Mouse (Mus musculus) adrenal gland, adult 8-10 months (tissue): ENCODE results near the gene Vkorc1l1. TPM values are rescaled to one million over a fixed set of nuclear protein-coding genes. Genes with fewer than 3 reads are reported as not detected.
A peak's percentile ranks its signal among the peaks of the same experiment; 100 is the strongest.
"Not testable (repeated sequence)": the region's sequence is repeated elsewhere in the genome, so short reads cannot be mapped to it uniquely, and the experiment has no call there.

Source experiments
- DNase-seq: peaks from one replicate; pipeline ENCODE4 v3.0.0; 2022
- total RNA-seq, 4 experiments: library from RNA; stranded (reverse); gene quantifications; 2 replicates each; pipeline ENCODE4 v1.2.4; 2022

The Vkorc1l1 gene
- 10 to 100 TPM; 29.2 to 38.6 (median 34.6) TPM for total RNA-seq

DNA sequence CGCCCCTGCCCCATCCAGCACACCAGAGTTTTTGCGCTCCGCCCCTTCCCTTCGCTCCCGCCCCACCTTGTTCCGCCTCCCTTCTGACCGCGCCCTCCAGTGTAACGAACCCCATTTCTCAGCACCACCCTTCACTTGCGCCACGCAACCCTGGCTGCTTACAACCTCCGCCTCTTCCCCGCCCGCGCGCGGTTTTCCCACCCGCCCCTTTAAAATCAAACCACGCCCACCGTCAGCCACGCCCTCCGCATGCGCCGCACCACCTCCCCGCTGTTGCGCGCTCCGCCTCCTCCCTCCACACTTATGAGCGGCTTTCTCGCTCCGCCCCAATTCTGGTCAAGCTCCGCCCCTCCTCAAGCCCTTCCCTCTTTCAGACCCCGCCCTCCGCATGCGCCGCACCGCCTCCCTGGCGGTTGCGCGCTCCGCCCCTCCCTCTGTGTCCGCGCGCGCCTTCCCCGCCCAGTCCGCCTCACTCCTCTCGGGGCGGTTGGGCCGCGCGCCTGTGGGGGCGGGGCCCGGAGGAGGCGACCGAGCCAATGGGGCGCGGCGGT lies at the start of gene Vkorc1l1:
TSS of gene Vkorc1l1 (plus strand) at position 476 of the 551 bp plus-strand sequence.
- peak; percentile 98 for DNase-seq

DNA sequence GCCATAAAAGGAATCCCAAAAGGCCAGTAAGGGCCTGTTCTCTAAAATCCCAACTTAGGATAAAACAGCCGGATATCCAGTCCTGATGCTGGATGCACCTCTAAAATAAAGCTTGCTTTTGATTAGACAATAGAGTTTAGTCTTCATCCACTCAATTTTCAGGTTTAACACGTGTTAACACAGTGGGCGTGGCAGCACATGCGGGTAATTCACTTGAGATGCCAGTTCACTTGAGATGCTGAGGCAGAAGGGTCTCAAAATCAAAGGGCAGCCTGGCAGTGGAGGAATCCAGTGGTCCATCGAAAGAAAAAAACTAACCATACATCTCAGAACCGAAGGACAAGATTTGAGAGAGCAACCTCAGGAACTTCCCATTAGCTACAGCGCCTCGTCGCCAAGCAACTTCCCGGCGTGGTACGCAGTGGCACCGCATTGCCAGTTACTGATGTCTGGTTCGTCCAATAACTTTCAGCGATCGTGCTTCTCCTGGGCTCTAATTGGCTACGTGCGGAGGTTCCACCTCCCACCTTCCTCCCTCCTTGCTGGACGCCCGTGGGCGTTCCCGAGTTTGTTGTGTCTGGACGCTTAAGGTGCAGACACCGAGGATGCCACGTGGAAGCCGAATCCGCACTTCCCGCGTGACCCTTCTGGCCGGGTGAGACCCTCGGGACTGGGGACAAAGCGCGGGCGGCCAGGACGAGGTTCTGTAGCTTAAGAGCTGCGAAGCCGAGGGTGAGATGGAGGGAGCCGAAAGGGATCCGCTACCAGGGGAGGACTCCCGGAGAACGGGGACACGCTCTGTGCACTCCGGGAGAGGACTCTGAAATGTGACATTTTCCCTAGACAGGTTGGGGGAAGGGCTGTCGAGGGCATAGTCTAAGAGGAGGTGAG lies 46.3 kb upstream of the Vkorc1l1 start, which contains the start of gene Zbed5:
TSS of gene Zbed5 (plus strand) at position 526 of the 891 bp plus-strand sequence.
- DNase-seq, result peak; percentile 86

DNA sequence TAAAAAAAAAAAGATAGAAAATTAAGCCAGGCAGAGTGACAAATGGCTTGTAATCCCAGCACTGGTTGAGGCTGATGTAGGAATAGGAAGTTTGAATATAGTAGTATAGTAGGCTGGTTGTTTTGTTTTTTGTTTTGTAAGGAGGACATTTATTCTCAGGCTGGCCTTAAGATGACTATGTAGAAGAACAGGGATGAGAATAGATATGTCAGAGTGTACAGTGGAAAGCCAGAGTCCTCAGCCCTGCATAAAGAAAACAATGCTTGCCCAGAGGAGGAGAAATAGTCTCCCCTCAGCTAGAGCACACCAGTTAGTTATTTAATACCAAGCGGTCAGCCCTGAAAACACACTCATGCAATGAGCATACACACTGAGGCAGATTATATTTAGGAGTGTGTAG lies 43.3 kb upstream of the Vkorc1l1 start, which contains the start of gene Phkg1:
TSS of gene Phkg1 (minus strand) at position 101 of the 400 bp plus-strand sequence.
- DNase-seq, result no peak

DNA sequence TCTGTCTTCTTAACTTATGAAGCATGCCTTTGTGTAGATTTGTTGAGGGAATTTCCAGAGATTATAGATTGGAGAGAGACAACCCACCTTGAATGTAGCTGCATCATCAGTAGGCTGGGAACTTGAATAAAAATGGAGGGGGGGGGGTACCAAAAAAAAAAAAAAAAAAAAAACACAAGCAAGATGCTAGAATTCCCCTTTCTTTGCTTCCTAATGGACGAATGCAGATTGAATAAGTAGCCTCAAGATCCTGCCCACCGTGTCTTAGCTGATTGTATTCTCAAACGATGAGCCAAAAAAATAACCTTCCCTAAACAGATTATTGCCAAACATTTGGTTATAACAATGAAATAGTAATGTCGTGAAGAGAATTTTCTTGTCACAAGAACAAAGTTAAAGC lies 34.0 kb upstream of the Vkorc1l1 start:
- no peak for DNase-seq

DNA sequence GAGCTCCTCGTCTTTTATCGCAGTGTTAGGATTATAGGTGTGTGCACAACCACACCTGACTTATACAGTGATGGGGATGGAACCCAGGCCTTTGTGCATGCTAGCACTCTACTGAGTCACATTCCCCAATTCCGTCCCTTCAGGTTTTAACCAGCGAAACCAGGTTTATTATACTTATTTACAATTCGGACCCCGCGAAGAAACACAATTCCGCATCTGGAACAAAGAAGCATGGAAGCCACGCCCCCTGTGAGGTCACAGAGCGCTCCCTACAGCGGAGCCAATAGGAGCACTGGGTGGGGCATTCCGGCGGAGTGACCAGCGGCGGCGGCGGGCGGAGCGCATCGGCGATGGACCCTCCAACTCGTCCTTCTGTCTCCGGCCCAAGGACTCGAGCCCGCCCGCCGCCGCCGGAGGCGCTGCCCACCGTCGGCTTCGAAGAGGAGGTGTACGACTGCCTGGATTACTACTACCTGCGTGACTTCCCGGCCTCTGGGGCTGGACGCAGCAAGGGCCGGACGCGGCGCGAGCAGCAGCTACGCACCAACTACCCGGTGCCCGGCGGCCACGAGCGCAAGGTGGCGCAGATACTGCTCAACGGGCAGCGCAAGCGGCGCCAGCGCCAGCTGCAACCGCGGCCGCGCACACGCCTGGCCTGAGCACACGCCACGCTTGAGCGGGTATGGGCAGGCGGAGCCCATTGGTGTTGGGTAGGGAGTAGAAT lies 33.4 kb upstream of the Vkorc1l1 start, which contains the start of gene Nupr1l:
TSS of gene Nupr1l (plus strand) at position 299 of the 724 bp plus-strand sequence.
- peak; percentile 84 for DNase-seq

DNA sequence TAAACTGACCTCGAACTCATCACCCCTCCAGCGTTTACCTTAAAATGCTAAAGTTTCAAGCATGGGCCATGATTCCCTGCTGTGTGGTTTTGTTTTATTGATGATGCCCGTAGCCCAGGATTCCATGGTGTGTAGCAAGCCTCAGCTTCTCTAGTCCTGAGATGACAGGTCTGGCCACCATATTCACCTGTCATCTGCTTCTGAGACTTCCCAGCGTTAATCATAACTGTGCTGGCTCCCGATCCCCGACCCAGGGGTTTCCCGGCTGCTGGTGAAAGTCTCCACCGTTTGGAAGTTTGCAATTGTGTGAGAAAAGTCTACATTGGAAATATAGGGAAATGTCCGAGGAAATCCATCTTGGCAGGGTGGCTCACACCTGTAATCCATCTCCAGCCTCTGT lies 32.6 kb upstream of the Vkorc1l1 start:
- DNase-seq, result no peak

DNA sequence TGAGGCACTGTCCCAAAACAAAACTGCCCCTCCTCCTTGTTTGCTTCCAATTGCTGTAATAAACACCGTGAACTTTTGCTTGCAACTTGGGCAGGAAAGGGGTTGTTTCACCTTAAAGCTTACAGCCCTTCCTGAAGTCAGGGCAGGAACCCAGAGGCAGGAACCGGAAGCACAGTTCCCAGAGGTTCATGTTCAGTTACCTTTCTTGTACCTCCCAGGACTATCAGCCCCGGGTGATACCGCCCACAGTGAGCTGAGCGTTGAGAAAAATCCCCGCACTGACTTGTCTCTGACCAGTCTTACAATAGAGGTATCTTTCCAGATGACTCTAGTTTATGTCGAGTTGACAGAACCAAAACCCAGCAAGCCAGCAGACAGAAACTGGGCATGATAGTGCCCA lies 32.2 kb upstream of the Vkorc1l1 start:
- no peak for DNase-seq

DNA sequence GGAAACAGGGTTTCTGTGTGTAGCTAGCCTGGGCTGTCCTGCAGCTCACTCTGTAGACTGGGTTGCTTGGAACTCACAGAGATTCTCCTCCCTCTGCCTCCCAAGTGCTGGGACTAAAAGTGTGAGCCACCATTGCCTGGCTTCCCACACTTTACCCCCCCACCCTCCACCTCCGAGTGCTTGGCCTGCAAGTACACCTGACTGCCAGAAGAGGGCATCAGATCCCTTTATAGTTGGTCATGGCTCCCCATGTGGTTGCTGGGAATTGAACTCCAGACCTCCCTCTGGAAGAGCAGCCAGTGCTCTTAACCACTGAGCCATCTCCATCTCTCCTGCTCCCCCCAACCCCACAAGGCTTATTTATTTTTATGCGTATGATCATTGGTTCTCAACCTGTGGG lies 27.7 kb upstream of the Vkorc1l1 start:
- no peak for DNase-seq

DNA sequence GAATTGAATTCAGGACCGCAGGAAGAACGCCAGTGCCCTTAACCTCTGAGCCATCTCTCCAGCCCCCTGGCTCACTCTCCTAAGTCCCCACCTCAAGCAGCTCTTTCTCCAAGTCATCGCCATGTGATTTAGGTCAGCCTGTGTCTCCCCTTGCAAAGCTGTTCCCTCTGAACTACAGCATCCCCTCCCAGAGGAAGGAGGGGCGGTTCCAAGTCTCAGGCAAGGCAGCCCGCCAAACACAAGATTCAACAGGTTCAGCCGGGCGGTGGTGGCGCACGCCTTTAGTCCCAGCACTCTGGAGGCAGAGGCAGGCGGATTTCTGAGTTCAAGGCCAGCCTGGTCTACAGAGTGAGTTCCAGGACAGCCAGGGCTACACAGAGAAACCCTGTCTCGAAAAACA lies 26.3 kb upstream of the Vkorc1l1 start:
- DNase-seq, result not testable (repeated sequence)

DNA sequence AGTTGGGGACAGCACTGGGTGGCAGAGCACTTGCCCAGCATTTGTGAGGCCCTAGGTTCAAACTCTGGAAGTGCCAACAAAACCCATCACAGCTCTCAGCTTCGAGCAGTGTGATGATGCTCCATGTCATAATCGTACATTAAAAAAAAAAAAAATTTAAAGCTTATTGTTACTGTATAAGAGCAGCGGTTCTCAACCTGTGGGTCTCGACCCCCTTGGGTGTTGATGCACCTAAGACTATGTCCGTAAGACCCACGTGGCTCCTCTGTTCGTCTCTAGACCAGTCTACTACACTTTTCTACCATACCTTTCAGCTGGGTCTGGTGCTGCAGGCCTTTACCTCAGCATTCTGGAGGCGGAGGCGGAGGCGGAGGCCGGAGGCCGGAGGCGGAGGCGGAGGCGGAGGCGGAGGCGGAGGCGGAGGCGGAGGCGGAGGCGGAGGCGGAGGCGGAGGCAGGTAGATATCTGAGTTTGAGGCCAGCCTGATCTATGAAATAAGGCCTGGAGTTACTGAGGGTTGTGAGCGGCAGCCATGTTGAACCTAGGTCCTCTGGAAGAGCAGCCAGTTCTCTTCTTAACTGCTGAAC lies 23.6 kb upstream of the Vkorc1l1 start:
- DNase-seq, result no peak

DNA sequence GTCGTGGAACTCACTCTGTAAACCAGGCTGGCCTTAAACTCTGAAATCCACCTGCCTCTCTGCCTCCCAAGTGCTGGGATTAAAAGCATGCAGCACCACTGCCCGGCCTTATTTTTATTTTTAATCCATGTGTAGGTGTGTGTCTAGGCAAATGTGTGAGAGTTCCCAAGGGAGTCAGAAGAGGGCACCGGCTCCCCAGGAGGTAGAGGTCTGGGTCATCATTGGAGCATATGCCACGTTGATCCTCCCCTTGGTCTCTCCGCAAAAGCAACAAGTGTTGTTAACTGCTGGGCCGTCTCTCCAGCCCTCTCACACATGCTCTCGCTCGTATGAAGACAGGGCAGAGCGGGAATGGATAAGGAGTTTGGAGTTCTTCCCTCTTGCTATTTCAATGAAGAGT lies 23.0 kb upstream of the Vkorc1l1 start:
- DNase-seq, result no peak

DNA sequence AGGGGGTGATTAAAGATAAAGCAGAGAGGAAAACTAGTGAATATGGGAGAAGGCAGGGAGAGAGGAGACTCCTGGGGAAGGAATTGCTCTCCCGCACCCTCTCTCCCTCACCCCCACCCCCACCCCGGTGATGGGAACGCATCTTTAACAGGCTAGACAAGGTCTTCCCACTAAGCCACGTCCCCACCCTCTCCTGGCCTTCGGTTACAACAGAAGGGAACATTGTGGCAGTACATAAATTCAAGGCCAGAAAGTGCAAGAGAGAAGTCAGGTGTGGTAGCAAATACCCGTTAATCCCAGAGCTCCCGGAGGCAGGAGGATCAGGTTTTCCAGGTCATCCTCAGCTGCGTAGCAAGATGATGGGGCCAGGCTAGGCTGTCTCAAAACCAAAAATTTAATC lies 22.4 kb upstream of the Vkorc1l1 start:
- no peak for DNase-seq

DNA sequence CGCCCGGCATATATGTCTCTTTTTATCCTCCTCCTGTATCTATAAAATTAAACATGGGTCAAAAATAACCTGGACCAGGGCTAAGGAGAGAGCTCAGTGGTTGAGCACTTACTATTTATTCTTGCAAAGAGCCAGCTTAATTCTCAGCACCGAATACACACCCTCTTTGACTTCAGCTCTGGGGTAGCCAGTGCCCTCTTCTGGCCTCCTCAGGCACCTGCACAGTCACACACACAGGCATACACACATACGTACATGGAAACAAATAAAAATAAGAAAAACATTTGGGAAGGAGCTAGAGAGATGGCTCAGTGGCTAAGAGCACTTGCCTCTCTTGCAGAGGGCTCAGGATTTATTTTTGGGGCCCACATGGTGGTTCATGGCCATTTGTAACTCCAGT lies 19.8 kb upstream of the Vkorc1l1 start:
- DNase-seq, result no peak

DNA sequence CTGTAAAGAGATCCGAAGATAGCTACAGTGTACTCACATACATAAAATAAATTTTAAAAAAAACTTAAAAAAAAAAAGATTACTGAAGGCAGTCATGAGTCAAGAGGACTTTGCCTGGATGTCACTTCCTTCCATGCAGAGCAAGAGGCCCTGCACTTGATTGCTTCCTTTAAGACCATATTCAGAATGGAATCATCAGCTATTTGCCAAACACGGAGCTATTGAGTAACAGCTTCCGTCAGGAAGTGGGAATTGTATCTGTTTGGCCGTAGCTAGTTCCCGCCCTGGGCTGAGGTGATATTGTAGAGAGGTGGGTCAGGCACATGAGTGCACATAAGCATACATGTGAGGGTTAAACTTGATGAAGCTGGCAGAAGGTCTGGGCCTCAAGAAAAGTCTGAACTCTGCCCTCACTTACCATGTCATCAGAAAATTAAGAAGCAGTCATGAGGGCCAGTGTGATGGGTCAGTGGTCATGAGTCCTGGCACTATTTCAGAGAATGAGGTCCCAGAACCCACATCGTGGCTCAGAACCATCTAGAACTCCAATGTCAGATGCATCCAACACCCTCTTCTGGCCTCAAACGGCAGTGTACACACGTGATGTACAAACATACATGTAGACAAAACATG lies 16.8 kb upstream of the Vkorc1l1 start:
- no peak for DNase-seq

DNA sequence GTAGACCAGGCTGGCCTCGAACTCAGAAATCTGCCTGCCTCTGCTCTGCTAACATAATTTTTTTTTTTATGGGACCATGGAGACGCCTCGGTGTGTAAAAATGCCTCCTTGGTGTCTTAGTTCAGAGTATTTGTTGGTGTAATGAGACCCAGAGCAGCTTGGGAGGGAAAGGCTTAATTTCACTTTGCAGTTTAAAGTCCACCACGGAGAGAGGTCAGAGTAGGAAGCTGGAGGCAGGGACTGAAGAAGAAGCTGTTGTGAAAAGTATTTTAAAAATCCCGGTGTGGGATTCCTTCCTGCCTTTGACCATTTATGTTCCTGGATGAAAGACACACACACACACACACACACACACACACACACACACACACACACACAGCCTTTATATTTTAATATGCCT lies 15.8 kb upstream of the Vkorc1l1 start:
- DNase-seq, result no peak

DNA sequence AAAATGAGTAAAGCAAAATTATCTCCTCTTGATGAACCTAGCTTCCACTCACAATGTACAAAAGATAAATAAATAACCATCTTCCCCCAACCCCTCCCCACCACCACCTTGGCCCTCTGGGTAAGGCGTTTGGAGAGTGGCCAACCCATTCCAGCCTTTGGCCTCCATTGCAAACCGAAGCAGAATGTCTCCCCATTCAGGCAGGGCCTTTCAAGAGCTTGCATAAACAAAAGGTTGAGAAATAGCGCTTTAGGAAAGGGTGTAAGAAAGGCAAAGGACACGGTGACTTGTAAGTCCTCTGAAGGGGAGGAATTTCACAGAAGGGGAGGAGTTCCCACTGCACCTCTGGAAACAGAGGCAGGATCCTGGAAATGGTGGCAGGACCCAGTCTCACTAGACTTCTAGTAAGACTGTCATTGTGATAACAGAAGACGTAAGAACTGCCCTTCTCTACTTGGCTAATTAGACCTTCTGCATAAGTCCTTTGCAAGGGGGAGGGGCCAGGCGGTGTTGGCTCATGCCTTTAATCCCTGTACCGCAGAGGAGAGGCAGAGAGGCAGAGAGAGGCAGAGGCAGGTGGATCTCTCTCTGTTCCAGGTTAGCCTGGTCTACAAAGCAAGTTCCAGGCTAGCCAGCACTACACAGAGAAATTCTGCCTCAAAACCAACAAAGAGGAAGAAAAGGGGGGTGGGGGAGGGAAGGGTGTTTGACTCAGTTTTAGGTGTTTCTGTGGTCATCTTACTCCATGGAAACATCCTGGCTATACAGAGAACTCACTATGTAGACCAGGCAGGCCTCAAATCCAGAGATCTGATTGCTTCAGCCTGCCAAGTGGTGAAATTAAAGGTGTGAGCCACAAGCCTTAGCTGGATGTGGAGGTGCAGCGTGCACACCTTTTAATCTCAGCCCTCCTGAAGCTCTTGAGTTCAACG lies 11.6 kb upstream of the Vkorc1l1 start:
- no peak for DNase-seq

DNA sequence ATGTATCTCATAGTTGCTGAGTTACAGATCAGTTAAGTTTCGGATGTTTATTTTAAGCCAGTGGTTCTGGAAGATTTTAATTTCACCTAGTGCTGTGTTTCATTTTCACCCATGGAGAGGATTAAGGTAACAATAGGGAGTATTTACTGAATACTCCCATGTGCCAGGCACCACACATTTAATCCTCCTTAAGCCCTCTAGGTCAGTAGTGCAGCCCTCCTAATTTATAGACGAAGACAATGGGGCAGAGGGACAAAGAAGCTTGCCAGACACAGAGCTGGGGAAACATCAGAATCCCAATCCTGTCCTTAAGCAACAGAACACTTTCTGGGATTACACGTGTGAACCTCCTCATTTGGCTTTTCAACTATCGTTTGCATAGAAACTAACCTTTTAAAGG lies 4.8 kb upstream of the Vkorc1l1 start:
- no peak for DNase-seq

DNA sequence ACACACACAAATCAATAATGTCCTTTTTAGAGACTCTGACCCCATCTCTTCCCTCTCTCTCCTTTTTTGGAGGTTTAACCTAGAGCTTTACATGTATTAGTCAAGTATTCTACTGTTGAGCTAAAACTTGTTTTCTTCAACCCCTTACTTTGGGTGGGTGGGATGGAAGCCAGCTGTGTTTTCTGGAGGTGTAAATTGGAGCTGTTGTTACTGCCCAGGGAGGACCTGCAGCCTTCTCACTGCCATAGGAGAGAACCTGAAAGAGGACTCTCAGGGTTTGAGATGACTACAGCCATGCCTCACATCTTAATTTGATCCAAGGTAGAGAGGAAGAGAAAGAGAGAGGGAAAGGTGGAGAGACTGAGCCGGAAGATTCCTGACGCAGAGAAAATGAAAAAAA lies 1.5 kb upstream of the Vkorc1l1 start:
- DNase-seq, result no peak

DNA sequence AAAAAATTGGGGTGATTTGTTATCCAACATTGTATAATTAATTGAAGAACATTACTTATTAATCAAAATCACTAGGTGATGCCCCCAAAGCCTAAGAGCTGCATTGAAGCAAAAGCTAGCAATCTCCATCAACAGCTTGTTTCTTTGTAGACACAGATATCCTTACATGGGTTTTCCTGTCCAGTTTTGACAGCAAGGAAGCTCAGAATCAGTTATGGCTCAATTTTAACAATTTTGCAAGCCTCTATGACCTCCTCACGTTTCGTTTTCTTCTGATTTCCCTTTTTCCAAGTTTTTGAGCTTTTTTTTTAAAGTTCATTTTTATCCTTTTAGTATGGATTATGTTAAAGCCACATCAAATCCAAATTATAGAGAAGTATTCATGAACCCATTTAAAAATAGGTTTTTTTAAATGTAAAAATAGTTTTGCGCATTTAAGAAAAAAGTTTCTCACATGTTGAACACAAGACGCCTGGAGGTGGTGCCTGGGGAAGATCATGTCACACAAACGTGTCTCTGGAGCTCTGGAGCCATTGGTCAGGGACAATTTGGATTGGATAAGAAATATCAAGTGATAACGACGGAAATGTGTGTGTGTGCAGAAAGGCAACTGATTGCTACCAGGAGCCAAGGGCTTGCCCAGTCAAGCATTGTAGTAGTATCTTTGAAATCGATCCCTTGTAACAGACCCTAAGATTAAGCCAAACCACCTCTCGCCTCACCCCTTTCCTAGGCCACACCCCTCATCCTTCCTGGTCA lies 855 bp upstream of the Vkorc1l1 start:
- DNase-seq, result no peak
